Mouse (Mus musculus): ENCODE results near the gene Pyy. TPM values are rescaled to one million over a fixed set of nuclear protein-coding genes. Genes with fewer than 3 reads are reported as not detected.
A peak's percentile ranks its signal among the peaks of the same experiment; 100 is the strongest.

Pyy gene
- total RNA-seq, 2 experiments from 2014 or later: not detected

DNA sequence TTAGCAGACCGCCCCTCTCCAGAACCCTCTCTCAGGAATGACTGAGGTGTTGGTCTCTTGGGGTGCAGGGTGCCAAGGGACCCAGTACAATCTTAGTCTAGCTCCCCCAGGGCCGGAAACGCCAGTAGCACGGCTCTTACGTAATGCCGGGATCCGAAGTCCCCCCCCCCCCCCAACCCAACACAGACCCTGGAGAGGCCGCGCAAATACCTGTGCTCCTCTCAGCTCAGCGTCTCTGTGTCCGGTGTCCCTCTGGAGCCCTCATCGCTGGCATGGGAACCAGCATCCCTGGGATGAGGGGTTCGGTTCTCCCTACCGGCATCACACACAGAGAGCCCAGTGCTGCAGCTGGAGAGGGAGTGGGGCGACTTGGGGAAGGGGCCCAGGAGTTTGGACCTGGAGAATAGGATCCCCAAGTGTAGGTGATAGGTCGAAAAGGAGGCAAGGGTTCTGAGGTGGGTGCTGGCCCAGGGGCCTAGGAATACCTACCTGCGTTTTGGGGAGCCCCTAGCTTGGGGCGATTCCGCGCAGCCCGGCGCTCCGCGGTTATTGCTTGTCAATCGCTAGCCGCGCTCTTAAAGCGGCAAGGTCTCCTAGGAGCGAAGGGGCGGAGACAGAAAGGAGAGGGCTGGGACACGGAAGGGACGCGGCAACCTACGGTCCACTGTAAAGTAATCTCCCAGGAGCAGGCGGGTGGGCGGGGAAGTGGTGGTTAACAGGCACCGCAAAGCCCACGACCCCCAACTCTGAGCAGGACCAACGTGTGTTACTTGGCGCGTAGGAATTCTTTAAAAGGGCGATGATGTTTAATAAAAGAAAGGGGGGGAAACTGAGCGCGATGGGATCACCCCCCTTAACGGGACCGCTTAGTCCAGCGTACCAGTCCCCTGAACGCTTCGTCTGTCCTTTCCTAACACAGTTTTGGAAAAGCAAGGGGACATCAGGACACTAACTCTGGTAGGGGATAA lies 19.4 kb downstream of the Pyy start, which contains the start of gene Mpp2:
Gene Mpp2, minus strand, starts transcription at position 585 of the 968 bp plus-strand sequence.
- no peak for TF ChIP-seq CTCF (IDR thresholded peaks at IDR 0.05)
- peak within 1 kb of the TSS; percentile 74 for H3K27ac ChIP-seq
- intact Hi-C loops (cut with DNase I): loop anchor here (2.0 kb wide), 1 partner anchor 27 kb away; no protein-coding TSS in a partner anchor
- peak within 1 kb of the TSS; percentile 86 for H3K4me3 ChIP-seq
- peak; percentile 64 for DNase-seq

DNA sequence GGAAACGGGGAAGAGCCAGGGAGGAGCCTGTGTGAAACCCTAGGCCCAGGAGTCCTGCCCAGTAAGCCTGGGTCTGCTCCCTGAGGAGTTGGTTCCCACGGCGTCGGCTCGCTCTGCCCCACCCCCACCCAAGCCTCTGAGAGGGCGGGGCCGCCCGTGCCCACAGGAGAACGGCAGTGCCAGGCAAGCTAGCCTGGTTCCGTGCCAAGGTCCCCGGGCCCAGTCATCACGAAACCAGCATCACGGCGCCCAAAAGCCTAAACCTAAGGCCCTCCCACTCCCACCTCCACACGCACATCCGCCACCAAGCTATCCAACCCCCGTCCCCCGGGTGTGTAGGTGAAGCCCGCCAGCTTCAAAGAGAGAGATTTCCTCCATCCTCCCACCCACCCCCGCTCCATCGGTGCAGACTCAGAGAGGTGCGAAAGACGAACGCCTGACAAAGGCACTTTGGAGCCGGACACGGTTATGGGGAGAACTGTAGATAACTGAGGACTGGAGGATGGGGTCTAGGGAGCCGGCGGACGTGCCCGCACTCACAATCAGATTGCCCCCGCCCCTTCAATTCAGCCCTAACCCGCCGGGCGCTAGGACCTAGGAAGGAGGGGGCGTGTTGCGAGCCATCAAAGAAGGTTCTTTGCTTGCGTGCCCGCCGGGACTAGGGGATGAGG lies 20.4 kb downstream of the Pyy start:
- peak overlapping the region; percentile 74 for H3K27ac ChIP-seq
- peak; percentile 65 for DNase-seq
- intact Hi-C loops (cut with DNase I): no loop called here
- H3K4me3 ChIP-seq: peak overlapping the region; percentile 86
- no peak for TF ChIP-seq CTCF (IDR thresholded peaks at IDR 0.05)

DNA sequence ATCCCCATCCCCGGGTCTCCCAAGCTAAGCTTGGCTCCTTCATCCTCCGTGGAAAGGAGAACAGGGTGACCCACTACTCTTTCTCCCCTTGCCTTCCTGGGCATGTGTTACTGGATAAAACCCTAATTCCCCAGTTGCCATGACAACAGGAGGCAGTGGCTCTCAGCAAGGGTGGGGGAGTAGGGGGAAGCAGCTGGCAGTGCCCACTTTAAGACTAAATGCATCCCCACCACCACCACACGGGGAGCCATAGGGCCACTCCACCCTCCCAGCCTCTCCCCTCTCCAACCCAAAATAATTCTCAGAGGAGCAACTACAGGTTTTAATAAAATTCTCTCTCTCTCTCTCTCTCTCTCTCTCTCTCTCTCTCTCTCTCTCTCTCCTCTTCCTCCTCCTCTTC lies 21.3 kb downstream of the Pyy start:
- H3K27ac ChIP-seq: peak overlapping the region; percentile 28; the same call in 1 of the 2 replicates
- TF ChIP-seq CTCF (IDR thresholded peaks at IDR 0.05): no peak
- no peak overlapping the region for H3K4me3 ChIP-seq
- DNase-seq: no peak
- intact Hi-C loops (cut with DNase I): no loop called here

DNA sequence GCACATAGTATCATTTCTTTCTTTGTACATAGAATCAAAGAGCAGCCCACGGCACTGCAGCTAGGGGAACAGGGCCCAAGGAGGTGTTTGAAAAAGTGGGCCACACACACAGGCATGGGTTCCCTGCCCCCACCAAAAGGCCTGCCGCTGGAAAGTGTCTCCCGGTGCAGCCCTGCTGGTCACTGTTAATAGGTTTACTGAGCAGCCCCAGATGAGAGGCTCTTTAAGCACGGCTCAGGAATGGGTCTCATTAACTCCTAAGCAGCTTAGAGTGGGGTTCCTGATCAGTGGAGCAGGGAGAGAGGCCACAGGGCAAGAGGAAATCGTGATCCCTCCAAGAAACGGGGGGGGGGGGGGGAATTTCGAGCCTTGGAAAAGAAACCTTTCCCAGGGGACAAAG lies 23.5 kb downstream of the Pyy start:
- no peak for TF ChIP-seq CTCF (IDR thresholded peaks at IDR 0.05)
- Histone ChIP-seq H3K27ac (no peak overlapping the region), H3K4me3 (no peak overlapping the region)
- no peak for DNase-seq
- intact Hi-C loops (cut with DNase I): no loop called here

DNA sequence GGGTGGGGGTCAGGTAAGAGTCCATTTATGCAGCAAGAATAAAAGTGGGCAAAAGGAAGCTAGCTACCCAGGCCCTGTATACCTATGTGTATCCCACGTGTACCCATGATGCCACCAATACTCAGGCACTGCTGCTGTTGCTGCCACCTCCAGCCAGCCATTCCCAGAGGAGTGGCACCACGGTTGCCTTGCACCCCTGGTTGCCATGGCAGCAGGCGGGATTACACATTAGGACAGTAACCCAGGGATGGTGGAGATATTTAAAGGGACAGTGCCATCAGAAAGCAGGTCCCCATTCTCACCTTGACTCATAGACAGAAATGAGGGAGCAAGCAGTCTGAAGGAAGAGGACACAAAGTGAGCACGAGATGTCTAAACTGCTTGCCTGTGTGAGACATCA lies 24.4 kb downstream of the Pyy start:
- no peak overlapping the region for H3K4me3 ChIP-seq

DNA sequence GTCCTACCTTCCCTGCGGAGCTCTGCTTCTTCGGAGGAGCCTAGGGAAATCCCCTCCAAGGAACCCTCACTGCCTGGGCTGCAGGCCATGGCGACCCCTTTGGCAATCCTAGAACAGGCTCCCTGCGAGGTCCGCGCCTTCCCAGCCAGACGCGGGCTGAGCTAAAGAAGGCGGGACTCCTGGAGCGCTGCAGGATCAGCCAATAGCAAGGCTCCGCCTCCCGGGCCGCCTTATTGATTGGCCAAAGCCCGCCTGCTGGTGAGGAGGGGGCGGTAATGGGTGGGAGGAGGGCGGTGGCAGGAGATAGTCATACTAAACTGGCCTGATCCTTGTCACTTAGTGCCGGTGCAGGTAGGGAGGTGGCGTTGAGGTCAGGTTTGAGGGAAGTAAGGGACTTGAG lies 25.3 kb downstream of the Pyy start:
- intact Hi-C loops (cut with DNase I): no loop called here
- no peak for TF ChIP-seq CTCF (IDR thresholded peaks at IDR 0.05)
- Histone ChIP-seq H3K4me3 (peak overlapping the region; percentile 53), H3K27ac (no peak overlapping the region)
- DNase-seq: peak; percentile 69

More for the DNA sequence above, 24.4 kb downstream of the Pyy start:
- intact Hi-C loops (cut with DNase I): no loop called here
- DNase-seq: no peak
- no peak overlapping the region for H3K27ac ChIP-seq
- TF ChIP-seq CTCF (IDR thresholded peaks at IDR 0.05): no peak

DNA sequence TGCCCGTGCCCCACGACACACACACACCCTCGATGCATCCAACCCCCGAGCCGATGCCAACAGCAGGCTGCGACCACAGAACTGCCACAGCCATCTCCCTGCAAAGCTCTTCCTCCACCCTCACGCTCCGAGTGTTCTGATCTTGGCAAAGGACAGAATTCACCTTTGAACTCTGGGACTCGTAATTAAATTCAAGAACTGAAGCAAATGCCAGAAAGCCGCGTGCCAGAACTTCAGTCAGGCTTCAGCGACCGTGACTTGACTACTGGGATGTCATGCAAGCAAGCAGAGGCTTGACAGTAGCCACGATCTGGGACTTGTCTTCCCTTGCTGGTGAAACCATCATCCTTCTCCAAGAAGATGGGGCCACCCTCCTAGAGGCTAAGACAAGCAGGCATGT lies 33.9 kb downstream of the Pyy start:
- TF ChIP-seq CTCF (IDR thresholded peaks at IDR 0.05): no peak
- Histone ChIP-seq H3K27ac (no peak overlapping the region), H3K4me3 (no peak overlapping the region)
- no peak for DNase-seq
- intact Hi-C loops (cut with DNase I): no loop called here

DNA sequence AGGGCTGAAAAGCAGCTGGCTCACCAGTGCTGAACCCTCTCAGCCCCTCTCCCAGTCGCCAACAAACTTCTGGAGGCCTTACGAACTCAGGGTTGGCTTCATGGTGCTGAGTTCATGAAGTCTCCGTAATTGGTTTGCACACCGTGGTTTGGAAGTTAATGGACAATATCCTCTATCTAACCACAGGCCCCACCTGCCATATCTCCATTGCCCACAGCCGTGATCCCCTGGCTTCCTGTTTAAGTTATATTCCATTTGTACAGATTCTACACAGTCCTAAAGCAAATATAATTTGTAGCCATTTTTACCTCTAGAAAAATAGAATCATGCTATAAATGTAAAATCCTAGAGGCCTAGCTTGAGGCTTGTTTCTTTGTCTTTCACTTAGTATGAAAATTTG lies 34.9 kb downstream of the Pyy start:
- DNase-seq: no peak
- no peak overlapping the region for H3K4me3 ChIP-seq
- no peak for TF ChIP-seq CTCF (IDR thresholded peaks at IDR 0.05)
- intact Hi-C loops (cut with DNase I): no loop called here
- H3K27ac ChIP-seq: no peak overlapping the region

DNA sequence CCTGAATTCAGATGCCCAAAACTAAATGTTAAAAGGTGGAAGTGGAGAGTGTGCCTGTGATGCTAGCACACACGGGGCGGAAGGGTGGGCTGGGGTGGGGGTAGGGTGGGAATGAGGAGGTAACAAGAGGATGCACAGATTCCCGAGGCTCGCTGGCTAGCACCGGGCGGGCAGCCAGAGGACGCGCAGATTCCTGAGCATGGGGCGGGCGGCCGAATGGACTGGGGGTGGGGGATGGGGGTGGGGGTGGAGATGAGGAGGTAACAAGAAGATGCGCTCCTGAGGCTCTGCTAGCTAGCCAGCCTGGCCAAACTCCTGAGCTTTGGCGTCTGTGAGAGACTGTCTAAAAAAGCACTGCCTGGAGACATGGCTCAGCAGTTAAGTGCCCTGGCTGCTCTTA lies 37.2 kb downstream of the Pyy start:
- no peak overlapping the region for H3K27ac ChIP-seq
- no peak for DNase-seq
- intact Hi-C loops (cut with DNase I): no loop called here
- TF ChIP-seq CTCF (IDR thresholded peaks at IDR 0.05): no peak
- no peak overlapping the region for H3K4me3 ChIP-seq

DNA sequence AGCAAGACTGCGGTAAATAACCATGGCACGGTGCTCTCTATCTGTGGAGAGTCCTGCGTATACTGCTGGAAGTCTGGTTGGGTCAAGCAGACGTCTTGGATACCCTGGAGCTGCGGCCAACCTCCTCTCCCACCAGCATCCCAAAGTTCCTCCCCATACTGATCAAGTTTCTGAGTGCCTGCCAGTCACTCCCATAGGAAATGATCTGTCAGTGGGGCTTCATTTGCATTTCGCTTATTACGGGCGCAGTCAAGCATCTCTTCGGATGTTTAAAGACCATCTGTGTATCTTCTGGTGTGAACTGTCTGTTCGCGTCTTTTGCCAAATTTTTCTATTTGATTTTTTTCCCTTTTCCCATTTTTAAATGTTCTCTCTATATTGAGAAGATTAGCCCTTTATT lies 38.0 kb downstream of the Pyy start:
- no peak for TF ChIP-seq CTCF (IDR thresholded peaks at IDR 0.05)
- DNase-seq: no peak
- H3K27ac ChIP-seq: no peak overlapping the region
- intact Hi-C loops (cut with DNase I): no loop called here
- no peak overlapping the region for H3K4me3 ChIP-seq

DNA sequence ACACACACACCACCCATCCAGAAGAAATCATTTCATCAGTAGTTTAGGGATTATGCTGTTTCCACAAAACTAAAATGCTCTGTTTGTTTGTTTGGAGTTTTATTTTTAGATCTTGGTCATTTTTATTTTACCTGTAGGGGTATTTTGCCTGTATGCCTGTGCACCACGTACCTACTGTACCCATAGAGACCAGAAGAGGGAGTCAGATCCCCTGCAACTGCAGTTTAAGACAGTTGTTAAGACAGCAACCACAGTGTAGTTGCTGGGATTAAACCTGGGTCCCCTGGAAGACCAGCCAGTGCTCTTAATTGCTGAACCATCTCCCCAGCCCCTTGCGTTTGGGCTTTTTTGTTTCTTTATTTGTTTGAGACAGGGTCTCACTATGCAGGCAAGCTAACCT lies 38.7 kb downstream of the Pyy start:
- Histone ChIP-seq H3K4me3 (no peak overlapping the region), H3K27ac (no peak overlapping the region)
- peak; percentile 53 for TF ChIP-seq CTCF (IDR thresholded peaks at IDR 0.05)
- intact Hi-C loops (cut with DNase I): no loop called here
- no peak for DNase-seq

DNA sequence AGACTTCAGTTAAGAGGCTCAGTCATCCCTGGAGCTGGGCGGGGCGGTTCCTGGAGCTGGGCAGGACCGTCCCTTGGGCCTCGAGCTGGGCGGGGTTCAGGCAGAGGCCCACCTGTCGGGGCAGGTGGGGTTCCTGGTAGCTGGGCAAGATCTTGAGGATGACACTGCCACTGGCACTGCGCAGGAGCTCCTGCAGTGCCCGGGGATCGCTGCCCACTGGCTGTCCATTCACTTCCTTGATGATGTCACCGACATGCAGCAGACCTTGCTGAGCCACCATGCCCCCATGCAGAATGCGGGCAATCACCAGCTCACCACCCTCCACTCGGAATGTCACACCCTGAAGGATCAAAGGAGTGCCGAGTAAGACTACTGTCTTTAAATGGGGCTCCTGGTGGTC lies 44.6 kb downstream of the Pyy start:
- intact Hi-C loops (cut with DNase I): no loop called here
- Histone ChIP-seq H3K27ac (no peak overlapping the region), H3K4me3 (no peak overlapping the region)
- TF ChIP-seq CTCF (IDR thresholded peaks at IDR 0.05): no peak
- DNase-seq: no peak

DNA sequence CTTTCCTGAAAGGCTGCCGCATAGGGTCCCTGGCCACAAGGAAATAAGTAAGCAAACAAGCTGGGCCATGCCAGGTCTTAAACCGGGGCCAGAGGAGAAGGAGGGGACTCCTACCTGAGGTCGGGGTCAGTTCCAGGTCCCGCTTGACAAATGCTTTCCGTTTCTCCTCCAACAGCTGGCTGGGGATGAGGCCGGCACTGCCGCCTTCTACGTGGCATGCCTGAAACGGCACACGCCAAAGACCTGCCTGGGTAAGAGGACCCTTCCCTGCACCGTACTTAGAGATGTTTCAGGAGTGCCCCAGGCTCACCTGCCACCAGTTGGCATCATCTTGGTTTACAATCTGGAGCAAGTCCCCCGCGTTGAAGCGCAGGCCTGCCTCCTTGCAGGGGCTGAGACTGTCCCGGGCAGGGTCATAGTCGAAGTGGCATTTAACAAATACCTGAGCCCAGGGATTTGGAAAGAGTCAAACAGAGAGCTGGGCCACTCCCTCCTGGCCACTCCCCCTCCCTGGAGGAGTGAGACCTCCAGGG lies 45.6 kb downstream of the Pyy start:
- no peak for TF ChIP-seq CTCF (IDR thresholded peaks at IDR 0.05)
- Histone ChIP-seq H3K4me3 (no peak overlapping the region), H3K27ac (no peak overlapping the region)
- no peak for DNase-seq
- intact Hi-C loops (cut with DNase I): loop anchor here (2.0 kb wide), 2 partner anchors 27 to 77 kb away; partner anchors contain the start of gene Mpp2
